Mouse (Mus musculus): ENCODE results near the gene Arhgef12. TPM values are rescaled to one million over a fixed set of nuclear protein-coding genes. Genes with fewer than 3 reads are reported as not detected.

Gene Arhgef12
- polyA plus RNA-seq, 1 experiment from 2014 or later, result 13.9 TPM

- Histone ChIP-seq H3K4me1 (ENCODE audit: insufficient read depth, low read depth, low read length) (no peaks in the 10 kb centered on the region), H3K27me3 (replicated peaks; ENCODE audit: insufficient read depth, low read length) (no peaks in the 10 kb centered on the region), H3K36me3 (ENCODE audit: insufficient read depth, low read length) (no peaks in the 10 kb centered on the region), H3K4me2 (replicated peaks; ENCODE audit: low read depth, low read length) (peak within 1 kb of the TSS; percentile 100), H3K27ac (ENCODE audit: low read length) (no peak within 1 kb of the TSS), H3K4me3 (ENCODE audit: low read depth, low read length) (peak within 1 kb of the TSS; percentile 56), H3K9ac (replicated peaks; ENCODE audit: low read depth) (peak within 1 kb of the TSS; percentile 32; the same call in 1 of the 2 replicates), H3K9me3 (ENCODE audit: low read length) (no peaks in the 10 kb centered on the region)
- WGBS, result under 1% methylated on average over 51 of the region's 68 CpGs
- TF ChIP-seq EP300 (IDR thresholded peaks at IDR 0.05) (no peak), CTCF (IDR thresholded peaks at IDR 0.05) (peak; percentile 44)
- ATAC-seq (peak; percentile 88), DNase-seq (ENCODE audit: low spot score) (peak; percentile 82)
Measured at GRCm38 (mm10) chr9:42943781-42944535, 163.1 kb downstream of the Arhgef12 start, which contains the start of gene Grik4. TSS of gene Grik4 (minus strand) at chr9:42944493.

- Histone ChIP-seq H3K27me3 (replicated peaks; ENCODE audit: insufficient read depth, low read length) (no peaks in the 10 kb centered on the region), H3K4me1 (ENCODE audit: insufficient read depth, low read depth, low read length) (no peaks in the 10 kb centered on the region), H3K27ac (ENCODE audit: low read length) (no peak overlapping the region), H3K4me2 (replicated peaks; ENCODE audit: low read depth, low read length) (peak overlapping the region; percentile 100), H3K9ac (replicated peaks; ENCODE audit: low read depth) (no peak overlapping the region), H3K4me3 (ENCODE audit: low read depth, low read length) (no peak overlapping the region), H3K36me3 (ENCODE audit: insufficient read depth, low read length) (no peaks in the 10 kb centered on the region), H3K9me3 (ENCODE audit: low read length) (no peaks in the 10 kb centered on the region)
- DNase-seq (ENCODE audit: low spot score) (no peak), ATAC-seq (no peak)
- WGBS, result 20% methylated on average over 8 of the region's 9 CpGs
- TF ChIP-seq EP300 (IDR thresholded peaks at IDR 0.05) (no peak), CTCF (IDR thresholded peaks at IDR 0.05) (peak; percentile 50)
Measured at GRCm38 (mm10) chr9:42943057-42943529, 163.9 kb downstream of the Arhgef12 start.

GRCm38 (mm10) chr9:42942148-42942547 is 164.9 kb downstream of the Arhgef12 start:
- no peak overlapping the region for H3K4me2 ChIP-seq (replicated peaks; ENCODE audit: low read depth, low read length)
- no peaks in the 10 kb centered on the region for H3K4me1 ChIP-seq (ENCODE audit: insufficient read depth, low read depth, low read length)
- no peaks in the 10 kb centered on the region for H3K27me3 ChIP-seq (replicated peaks; ENCODE audit: insufficient read depth, low read length)
- H3K4me3 ChIP-seq (ENCODE audit: low read depth, low read length), result no peak overlapping the region
- H3K36me3 ChIP-seq (ENCODE audit: insufficient read depth, low read length), result no peaks in the 10 kb centered on the region
- DNase-seq (ENCODE audit: low spot score), result no peak
- H3K9ac ChIP-seq (replicated peaks; ENCODE audit: low read depth), result no peak overlapping the region
- no peak overlapping the region for H3K27ac ChIP-seq (ENCODE audit: low read length)
- no peak for ATAC-seq
- 51% methylated on average over 4 of the region's 4 CpGs for WGBS
- H3K9me3 ChIP-seq (ENCODE audit: low read length), result no peaks in the 10 kb centered on the region
- no peak for TF ChIP-seq EP300 (IDR thresholded peaks at IDR 0.05)
- TF ChIP-seq CTCF (IDR thresholded peaks at IDR 0.05), result no peak

GRCm38 (mm10) chr9:42932146-42932545 is 174.9 kb downstream of the Arhgef12 start:
- ATAC-seq, result no peak
- no peaks in the 10 kb centered on the region for H3K27me3 ChIP-seq (replicated peaks; ENCODE audit: insufficient read depth, low read length)
- WGBS, result 21% methylated on average over 7 of the region's 7 CpGs

GRCm38 (mm10) chr9:42927498-42927897 is 179.5 kb downstream of the Arhgef12 start:
- Histone ChIP-seq H3K27me3 (replicated peaks; ENCODE audit: insufficient read depth, low read length) (no peaks in the 10 kb centered on the region), H3K36me3 (ENCODE audit: insufficient read depth, low read length) (no peaks in the 10 kb centered on the region), H3K4me3 (ENCODE audit: low read depth, low read length) (no peak overlapping the region), H3K9ac (replicated peaks; ENCODE audit: low read depth) (no peak overlapping the region), H3K4me1 (ENCODE audit: insufficient read depth, low read depth, low read length) (no peaks in the 10 kb centered on the region), H3K4me2 (replicated peaks; ENCODE audit: low read depth, low read length) (no peak overlapping the region), H3K27ac (ENCODE audit: low read length) (no peak overlapping the region), H3K9me3 (ENCODE audit: low read length) (no peaks in the 10 kb centered on the region)
- TF ChIP-seq CTCF (IDR thresholded peaks at IDR 0.05) (no peak), EP300 (IDR thresholded peaks at IDR 0.05) (no peak)
- WGBS, result 44% methylated on average over 10 of the region's 10 CpGs
- DNase-seq (ENCODE audit: low spot score) (peak; percentile 78), ATAC-seq (peak; percentile 88)

More at GRCm38 (mm10) chr9:42932146-42932545, 174.9 kb downstream of the Arhgef12 start:
- no peak overlapping the region for H3K9ac ChIP-seq (replicated peaks; ENCODE audit: low read depth)
- TF ChIP-seq CTCF (IDR thresholded peaks at IDR 0.05) (no peak), EP300 (IDR thresholded peaks at IDR 0.05) (no peak)
- no peak overlapping the region for H3K4me2 ChIP-seq (replicated peaks; ENCODE audit: low read depth, low read length)
- H3K4me3 ChIP-seq (ENCODE audit: low read depth, low read length), result no peak overlapping the region
- H3K36me3 ChIP-seq (ENCODE audit: insufficient read depth, low read length), result no peaks in the 10 kb centered on the region
- no peaks in the 10 kb centered on the region for H3K9me3 ChIP-seq (ENCODE audit: low read length)
- H3K27ac ChIP-seq (ENCODE audit: low read length), result no peak overlapping the region
- DNase-seq (ENCODE audit: low spot score), result no peak
- H3K4me1 ChIP-seq (ENCODE audit: insufficient read depth, low read depth, low read length), result no peaks in the 10 kb centered on the region

GRCm38 (mm10) chr9:42926564-42926963 is 180.5 kb downstream of the Arhgef12 start:
- Histone ChIP-seq H3K36me3 (ENCODE audit: insufficient read depth, low read length) (no peaks in the 10 kb centered on the region), H3K27ac (ENCODE audit: low read length) (no peak overlapping the region), H3K9me3 (ENCODE audit: low read length) (no peaks in the 10 kb centered on the region), H3K4me3 (ENCODE audit: low read depth, low read length) (no peak overlapping the region), H3K4me1 (ENCODE audit: insufficient read depth, low read depth, low read length) (no peaks in the 10 kb centered on the region), H3K9ac (replicated peaks; ENCODE audit: low read depth) (no peak overlapping the region), H3K27me3 (replicated peaks; ENCODE audit: insufficient read depth, low read length) (no peaks in the 10 kb centered on the region), H3K4me2 (replicated peaks; ENCODE audit: low read depth, low read length) (no peak overlapping the region)
- 52% methylated on average over 6 of the region's 6 CpGs for WGBS
- ATAC-seq (no peak), DNase-seq (ENCODE audit: low spot score) (no peak)
- TF ChIP-seq CTCF (IDR thresholded peaks at IDR 0.05) (no peak), EP300 (IDR thresholded peaks at IDR 0.05) (no peak)
